Mouse (Mus musculus): ENCODE data around the gene Scarb1.

GRCm38 (mm10) chr5:125291387-125291786 lies 49.5 kb downstream of the Scarb1 start:
- TF ChIP-seq CTCF (IDR thresholded peaks at IDR 0.05; ENCODE audit: low read depth) (no peak), EP300 (IDR thresholded peaks at IDR 0.05; ENCODE audit: low read depth) (no peak)
